Mouse (Mus musculus) G1E (cell line): ENCODE results near the gene Enoph1.

Source experiments
- CTCF ChIP-seq: IDR thresholded peaks from 2 replicates; pipeline ENCODE4 v1.5.1; 2012; ENCODE audit warnings: low read depth, low read length, inconsistent platforms, mixed read lengths
- GATA1 ChIP-seq: IDR thresholded peaks from 2 replicates; pipeline ENCODE4 v1.6.1; 2012; ENCODE audit warnings: borderline replicate concordance, low read length, inconsistent platforms, mixed read lengths
- GATA2 ChIP-seq: IDR thresholded peaks from 2 replicates; pipeline ENCODE4 v1.6.1; 2012; ENCODE audit warnings: low read depth, low read length, inconsistent platforms, borderline replicate concordance
- TAL1 ChIP-seq: conservative IDR thresholded peaks from 2 replicates; pipeline ENCODE4 v1.6.1; 2012; ENCODE audit warnings: low read depth, low read length, inconsistent platforms, mixed read lengths

DNA sequence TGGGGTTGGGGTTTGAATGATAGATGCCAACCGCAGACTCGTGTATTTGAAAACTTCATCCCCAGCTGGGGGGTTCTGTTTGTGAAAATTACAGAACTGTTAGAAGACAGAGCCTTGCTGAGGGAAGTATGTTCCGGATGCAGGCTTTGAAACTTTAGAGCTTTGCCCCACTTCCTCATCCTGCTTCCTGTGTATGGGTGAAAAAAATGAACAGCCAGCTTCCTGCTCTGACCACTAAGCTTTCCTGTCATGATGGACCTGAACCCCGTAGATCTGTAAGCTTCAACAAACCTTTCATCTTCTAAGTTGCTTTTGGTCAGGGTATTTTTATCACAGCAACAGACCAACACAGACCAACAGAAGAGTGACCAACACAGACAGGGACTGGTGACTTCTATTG, 42.2 kb downstream of the Enoph1 start:
- TF ChIP-seq CTCF (no peak), GATA1 (no peak), TAL1 (no peak), GATA2 (no peak)
